ENCODE assay signal across 16 mouse cellular contexts in genomic region chr2:58590055-58590454, GRCm38 (mm10). TPM values are rescaled to one million over a fixed set of nuclear protein-coding genes. Genes with fewer than 3 reads are reported as not detected.
A peak's percentile ranks its signal among the peaks of the same experiment; 100 is the strongest.
DNase-seq lines count a peak whose midpoint lies in the region; ATAC-seq lines count a peak whose summit lies in the region.
"Had no signal": no experiment of that assay in that cellular context is flagged by ENCODE, and none has a peak within 500 bp of the region (broad histone marks: within the 10 kb centered on the region; RNA-seq: fewer than 3 reads in every experiment).

No protein-coding gene starts in this region.

- H3K27ac ChIP-seq in limb, embryonic 11.5 days (replicated peaks; ENCODE audit: low read depth, low read length): no peak overlapping the region
- H3K27ac ChIP-seq in limb, embryonic 10.5 days: no peak overlapping the region
- H3K27ac ChIP-seq in intestine, embryonic 15.5 days: no peak overlapping the region
- H3K27ac ChIP-seq in neural tube, embryonic 15.5 days (replicated peaks): no peak overlapping the region
- H3K27ac ChIP-seq: hindbrain, embryonic 15.5 days had no signal

- no peak overlapping the region for H3K9ac ChIP-seq in limb, embryonic 11.5 days (ENCODE audit: low read length)
- H3K9ac ChIP-seq in intestine, embryonic 15.5 days: no peak overlapping the region
- H3K9ac ChIP-seq in neural tube, embryonic 15.5 days (replicated peaks): no peak overlapping the region
- H3K9ac ChIP-seq: forebrain, postnatal 0 days; heart, embryonic 12.5 days; hindbrain, embryonic 15.5 days; liver, postnatal 0 days had no signal

- DNase-seq in frontal cortex, postnatal 14 days (ENCODE audit: low spot score in 2 of 2): no peak
- DNase-seq in limb, embryonic 11.5 days (ENCODE audit: low spot score): no peak
- DNase-seq in limb, embryonic 10.5 days (ENCODE audit: low spot score): no peak
- no peak for DNase-seq in spleen, postnatal 14 days (ENCODE audit: low spot score in 2 of 2)
- no peak for DNase-seq in cerebellum, adult 9-10 months
- DNase-seq: cerebellum, adult 11-12 months; forebrain, postnatal 0 days; gastrocnemius, postnatal 25 days; kidney, postnatal 14 days; liver, postnatal 0 days had no signal

- no peaks in the 10 kb centered on the region for H3K9me3 ChIP-seq in limb, embryonic 11.5 days (ENCODE audit: control insufficient read depth, low read length)
- H3K9me3 ChIP-seq in limb, embryonic 10.5 days (replicated peaks): no peaks in the 10 kb centered on the region
- H3K9me3 ChIP-seq in intestine, embryonic 15.5 days: no peaks in the 10 kb centered on the region
- H3K9me3 ChIP-seq in neural tube, embryonic 15.5 days (replicated peaks): no peaks in the 10 kb centered on the region
- H3K9me3 ChIP-seq: heart, embryonic 12.5 days; hindbrain, embryonic 15.5 days had no signal

- H3K36me3 ChIP-seq in limb, embryonic 11.5 days (ENCODE audit: control insufficient read depth, insufficient read depth, low read length): no peaks in the 10 kb centered on the region; the same call in 1 of the 2 replicates
- H3K36me3 ChIP-seq in limb, embryonic 10.5 days: no peaks in the 10 kb centered on the region
- H3K36me3 ChIP-seq in intestine, embryonic 15.5 days: no peaks in the 10 kb centered on the region
- no peaks in the 10 kb centered on the region for H3K36me3 ChIP-seq in neural tube, embryonic 15.5 days
- H3K36me3 ChIP-seq: heart, embryonic 12.5 days; hindbrain, embryonic 15.5 days had no signal

- peaks cover 4% of the 10 kb centered on the region; the same call in 1 of the 2 replicates for H3K4me1 ChIP-seq in limb, embryonic 11.5 days (ENCODE audit: control insufficient read depth, insufficient read depth, low read length)
- H3K4me1 ChIP-seq in limb, embryonic 10.5 days: peaks cover 21% of the 10 kb centered on the region
- H3K4me1 ChIP-seq in intestine, embryonic 15.5 days (replicated peaks): 0 out of 2 replicates have a peak, but pooled peaks cover 4% of the 10 kb centered on the region
- no peaks in the 10 kb centered on the region for H3K4me1 ChIP-seq in neural tube, embryonic 15.5 days
- H3K4me1 ChIP-seq: hindbrain, embryonic 15.5 days had no signal

- ATAC-seq in frontal cortex, adult (ENCODE audit: low TSS enrichment): 0 out of 2 replicates have a peak, but pooled peaks have one; percentile 10
- ATAC-seq in limb, embryonic 11.5 days (ENCODE audit: insufficient number of reproducible peaks, low FRiP score, low TSS enrichment, low read depth): peak; percentile 37; the same call in 1 of the 2 replicates
- ATAC-seq in intestine, embryonic 15.5 days: peak; percentile 47
- ATAC-seq in neural tube, embryonic 15.5 days (ENCODE audit: low FRiP score): 0 out of 2 replicates have a peak, but pooled peaks have one; percentile 33
- ATAC-seq: forebrain, postnatal 0 days; liver, postnatal 0 days had no signal

- WGBS in limb, embryonic 11.5 days: 95% methylated on average over 1 of the region's 1 CpGs
- WGBS in limb, embryonic 10.5 days: 86% methylated on average over 1 of the region's 1 CpGs
- WGBS in intestine, embryonic 15.5 days: 88% methylated on average over 1 of the region's 1 CpGs
- WGBS in neural tube, embryonic 15.5 days: 97% methylated on average over 1 of the region's 1 CpGs

- H3K4me3 ChIP-seq in limb, embryonic 11.5 days (ENCODE audit: low read depth, low read length): no peak overlapping the region
- no peak overlapping the region for H3K4me3 ChIP-seq in limb, embryonic 10.5 days
- no peak overlapping the region for H3K4me3 ChIP-seq in intestine, embryonic 15.5 days (replicated peaks)
- no peak overlapping the region for H3K4me3 ChIP-seq in neural tube, embryonic 15.5 days (replicated peaks)
- H3K4me3 ChIP-seq: heart, embryonic 12.5 days; hindbrain, embryonic 15.5 days had no signal

- no peak overlapping the region for H3K4me2 ChIP-seq in limb, embryonic 11.5 days (ENCODE audit: low read depth, severe bottlenecking)
- H3K4me2 ChIP-seq in intestine, embryonic 15.5 days (replicated peaks): no peak overlapping the region
- H3K4me2 ChIP-seq in neural tube, embryonic 15.5 days: no peak overlapping the region
- H3K4me2 ChIP-seq: heart, embryonic 12.5 days; hindbrain, embryonic 15.5 days had no signal

- no peaks in the 10 kb centered on the region for H3K27me3 ChIP-seq in limb, embryonic 11.5 days (ENCODE audit: control insufficient read depth, insufficient read depth, low read length)
- no peaks in the 10 kb centered on the region for H3K27me3 ChIP-seq in limb, embryonic 10.5 days (ENCODE audit: low read depth, poor library complexity, severe bottlenecking)
- H3K27me3 ChIP-seq in intestine, embryonic 15.5 days (replicated peaks): no peaks in the 10 kb centered on the region
- H3K27me3 ChIP-seq in neural tube, embryonic 15.5 days (replicated peaks): no peaks in the 10 kb centered on the region
- H3K27me3 ChIP-seq: heart, embryonic 12.5 days; hindbrain, embryonic 15.5 days; Patski had no signal

RNA-seq across cellular contexts. Expression of gene Upp2, which starts 23.0 kb away (rescaled TPM):
- polyA plus RNA-seq in limb, embryonic 11.5 days (2014; fragmentation: Nextera tagmentation; extraction: Ambion mirVana): 9.3 and 10.5 TPM in 2 replicates
- 4.5 and 6.1 TPM in 2 replicates for polyA plus RNA-seq in limb, embryonic 10.5 days (2016; fragmentation: Nextera tagmentation; extraction: Ambion mirVana)
- polyA plus RNA-seq in intestine, embryonic 15.5 days (2015; fragmentation: Nextera tagmentation; extraction: Ambion mirVana): 5.2 and 5.5 TPM in 2 replicates
- 15.3 and 19.0 TPM in 2 replicates for polyA plus RNA-seq in neural tube, embryonic 15.5 days (2015; fragmentation: Nextera tagmentation; extraction: Ambion mirVana)

RNA-seq across cellular contexts. Expression of gene Acvr1, which starts 23.1 kb away (rescaled TPM):
- polyA plus RNA-seq in limb, embryonic 11.5 days (2014; fragmentation: Nextera tagmentation; extraction: Ambion mirVana): 5.8 and 7.7 TPM in 2 replicates
- polyA plus RNA-seq in limb, embryonic 10.5 days (2016; fragmentation: Nextera tagmentation; extraction: Ambion mirVana): 4.2 and 4.5 TPM in 2 replicates
- polyA plus RNA-seq in intestine, embryonic 15.5 days (2015; fragmentation: Nextera tagmentation; extraction: Ambion mirVana): 4.9 and 5.2 TPM in 2 replicates
- polyA plus RNA-seq in neural tube, embryonic 15.5 days (2015; fragmentation: Nextera tagmentation; extraction: Ambion mirVana): 6.1 and 6.6 TPM in 2 replicates
